Mouse (Mus musculus) limb, embryonic 15.5 days (tissue): ENCODE measurements around the gene Apaf1. TPM values are rescaled to one million over a fixed set of nuclear protein-coding genes. Genes with fewer than 3 reads are reported as not detected.

Experiments used
- ATAC-seq: fragments of 200-750 bp; cut with Nextera tagmentation; 2 replicates; pipeline ENCODE4 v1.8.0; 2017; ENCODE audit warnings: low read depth, moderate TSS enrichment; ENCODE audit not compliant: insufficient number of reproducible peaks, low FRiP score, low TSS enrichment
- H3K27ac ChIP-seq: fragments of 300-500 bp; sonication (generic); 2 replicates; pipeline ENCODE4 v1.5.1; 2015; ENCODE audit warnings: moderate library complexity, mild to moderate bottlenecking, inconsistent platforms
- H3K27me3 ChIP-seq: fragments of 300-500 bp; sonication (generic); 2 replicates; pipeline ENCODE4 v1.6.1; 2015; ENCODE audit warnings: inconsistent platforms
- H3K36me3 ChIP-seq: fragments of 300-500 bp; sonication (generic); 2 replicates; pipeline ENCODE4 v1.6.1; 2015; ENCODE audit warnings: inconsistent platforms
- H3K4me1 ChIP-seq: fragments of 300-500 bp; sonication (generic); 2 replicates; pipeline ENCODE4 v1.6.1; 2015; ENCODE audit warnings: inconsistent platforms
- H3K4me2 ChIP-seq: fragments of 300-500 bp; sonication (generic); 2 replicates; pipeline ENCODE4 v1.6.1; 2015; ENCODE audit warnings: mild to moderate bottlenecking, inconsistent platforms
- H3K4me3 ChIP-seq: fragments of 300-500 bp; sonication (generic); 2 replicates; pipeline ENCODE4 v1.5.1; 2015; ENCODE audit warnings: mild to moderate bottlenecking, inconsistent platforms
- H3K9ac ChIP-seq: fragments of 300-500 bp; sonication (generic); 2 replicates; pipeline ENCODE4 v1.6.1; 2015; ENCODE audit warnings: inconsistent platforms
- H3K9me3 ChIP-seq: fragments of 300-500 bp; sonication (generic); 2 replicates; pipeline ENCODE4 v1.6.1; 2016; ENCODE audit warnings: inconsistent platforms
- WGBS: fragments of 180-500 bp; shearing (Covaris S2); methylation state at CpG from one replicate; pipeline ENCODE4 v1.1.7; 2015; 5-methylcytosine and 5-hydroxymethylcytosine counted together
- polyA plus RNA-seq: library from polyadenylated mRNA; unstranded; fragments of >200 nt; fragmentation: Nextera tagmentation; extraction: Ambion mirVana; gene quantifications from 2 replicates; pipeline ENCODE4 v1.2.1, GENCODE M21; 2015

Apaf1 gene
- polyA plus RNA-seq, 1 experiment from 2014 or later: 24.3 TPM

DNA sequence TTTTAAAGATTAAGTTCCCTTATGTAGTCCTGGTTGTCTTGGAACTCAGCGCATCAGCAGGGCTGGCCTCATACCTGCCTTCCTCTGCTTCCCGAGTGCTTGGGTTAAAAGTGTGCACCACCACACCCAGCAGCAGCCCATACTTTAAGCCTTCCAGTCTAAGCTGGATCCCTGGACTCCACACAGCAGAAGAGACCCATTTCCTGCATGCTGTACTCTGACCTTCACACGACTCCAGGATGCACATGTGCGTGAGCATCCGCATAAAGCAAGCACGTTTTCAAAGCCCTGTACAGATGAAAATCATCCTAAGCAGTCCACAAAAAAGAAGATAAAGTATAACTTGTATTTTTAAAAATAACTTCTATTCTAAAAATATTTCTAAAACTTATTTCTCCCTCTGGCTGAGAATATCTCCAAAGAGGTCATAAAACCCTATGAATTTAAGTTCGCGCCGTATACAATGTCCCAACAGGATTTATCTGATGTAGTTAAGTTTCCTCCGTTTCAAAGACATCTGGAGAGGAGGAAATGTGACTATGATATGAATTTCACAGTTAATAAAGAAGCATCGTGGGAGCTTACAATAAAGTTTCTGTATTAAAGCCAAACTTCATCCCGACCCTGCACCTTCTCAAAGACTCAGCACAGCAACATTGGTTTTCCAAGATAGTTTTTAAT, 76.6 kb downstream of the Apaf1 start:
- Histone ChIP-seq H3K4me1 (peaks cover 2% of the 10 kb centered on the region; the same call in 1 of the 2 replicates), H3K36me3 (peaks cover 23% of the 10 kb centered on the region; the same call in 1 of the 2 replicates), H3K9ac (no peak overlapping the region), H3K4me3 (no peak overlapping the region), H3K27ac (0 out of 2 replicates have a peak overlapping the region, but pooled peaks have one; percentile 4), H3K4me2 (no peak overlapping the region), H3K27me3 (no peaks in the 10 kb centered on the region), H3K9me3 (no peaks in the 10 kb centered on the region)
- no peak for ATAC-seq
- 55% methylated on average over 12 of the region's 12 CpGs for WGBS

DNA sequence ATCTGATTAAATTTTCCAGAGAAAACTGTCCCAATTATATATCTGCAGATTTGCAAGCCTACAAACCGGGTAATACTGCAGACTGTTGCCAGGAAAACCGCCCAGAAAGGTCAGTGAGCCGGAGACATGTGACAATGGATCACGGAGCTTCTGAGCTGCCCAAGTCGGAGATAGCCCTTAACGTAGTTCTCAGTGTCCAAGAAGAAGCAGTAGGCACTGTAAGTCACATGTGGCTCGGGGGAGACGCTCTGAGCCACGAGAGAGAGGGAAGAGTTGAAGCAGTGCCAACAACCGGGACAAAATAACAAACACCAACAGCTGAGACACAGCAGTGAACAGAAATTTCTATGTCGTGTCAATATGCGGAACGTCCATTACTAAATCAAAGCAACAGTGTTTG, 81.1 kb downstream of the Apaf1 start:
- ATAC-seq: no peak
- Histone ChIP-seq H3K9me3 (no peaks in the 10 kb centered on the region), H3K36me3 (peaks cover 31% of the 10 kb centered on the region), H3K27me3 (no peaks in the 10 kb centered on the region), H3K4me3 (no peak overlapping the region), H3K4me1 (peaks cover 2% of the 10 kb centered on the region; the same call in 1 of the 2 replicates), H3K27ac (no peak overlapping the region), H3K9ac (no peak overlapping the region), H3K4me2 (no peak overlapping the region)
- WGBS: 73% methylated on average over 13 of the region's 13 CpGs

DNA sequence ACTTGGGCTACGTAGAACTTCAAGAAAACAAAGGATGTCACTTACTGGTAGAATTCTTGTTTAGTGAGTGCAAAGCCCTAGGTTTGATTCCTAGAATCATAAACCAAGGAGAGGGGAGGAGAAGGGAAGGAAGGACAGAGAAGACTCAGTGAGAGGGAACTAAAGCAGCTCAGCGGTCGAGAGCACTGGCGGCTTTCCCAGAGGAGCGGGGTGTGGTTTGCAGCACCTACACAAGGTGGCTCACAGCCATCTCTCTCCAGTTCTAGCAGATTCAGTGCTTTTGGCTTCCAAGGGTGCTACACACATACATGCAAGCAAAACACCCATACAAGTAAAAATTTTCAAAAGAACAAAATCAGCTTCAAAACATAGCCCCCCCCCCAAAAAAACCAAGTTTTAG, 82.7 kb downstream of the Apaf1 start:
- Histone ChIP-seq H3K27me3 (no peaks in the 10 kb centered on the region), H3K27ac (no peak overlapping the region), H3K9me3 (no peaks in the 10 kb centered on the region), H3K9ac (no peak overlapping the region), H3K4me2 (no peak overlapping the region), H3K36me3 (peaks cover 45% of the 10 kb centered on the region), H3K4me3 (no peak overlapping the region), H3K4me1 (0 out of 2 replicates have a peak, but pooled peaks cover 2% of the 10 kb centered on the region)
- ATAC-seq: no peak
- 67% methylated on average over 5 of the region's 5 CpGs for WGBS

DNA sequence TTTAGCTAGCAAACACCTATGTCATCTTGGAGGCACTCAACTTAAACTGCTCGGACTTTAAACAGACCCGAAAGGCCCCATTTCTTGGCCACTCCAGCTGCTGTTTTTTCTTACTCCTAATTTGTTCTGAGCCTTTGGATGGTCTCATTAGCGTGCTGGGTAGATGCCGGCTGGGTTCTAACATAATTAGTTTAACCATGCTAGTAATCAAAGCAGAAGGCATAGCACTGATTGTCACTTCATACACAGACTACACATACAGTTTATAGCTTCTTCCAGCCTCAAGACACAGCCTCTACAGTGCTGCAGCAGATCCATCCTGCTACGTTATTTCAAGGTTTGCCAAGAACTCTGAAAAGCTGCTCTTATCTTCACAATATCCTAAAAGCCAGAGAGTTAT, 88.7 kb downstream of the Apaf1 start:
- no peaks in the 10 kb centered on the region for H3K27me3 ChIP-seq
- 74% methylated on average over 5 of the region's 5 CpGs for WGBS
- no peak overlapping the region for H3K27ac ChIP-seq
- H3K4me2 ChIP-seq: no peak overlapping the region
- H3K9me3 ChIP-seq: no peaks in the 10 kb centered on the region
- peaks cover 66% of the 10 kb centered on the region for H3K36me3 ChIP-seq
- H3K9ac ChIP-seq: no peak overlapping the region
- no peak overlapping the region for H3K4me3 ChIP-seq
- ATAC-seq: no peak
- no peaks in the 10 kb centered on the region for H3K4me1 ChIP-seq

DNA sequence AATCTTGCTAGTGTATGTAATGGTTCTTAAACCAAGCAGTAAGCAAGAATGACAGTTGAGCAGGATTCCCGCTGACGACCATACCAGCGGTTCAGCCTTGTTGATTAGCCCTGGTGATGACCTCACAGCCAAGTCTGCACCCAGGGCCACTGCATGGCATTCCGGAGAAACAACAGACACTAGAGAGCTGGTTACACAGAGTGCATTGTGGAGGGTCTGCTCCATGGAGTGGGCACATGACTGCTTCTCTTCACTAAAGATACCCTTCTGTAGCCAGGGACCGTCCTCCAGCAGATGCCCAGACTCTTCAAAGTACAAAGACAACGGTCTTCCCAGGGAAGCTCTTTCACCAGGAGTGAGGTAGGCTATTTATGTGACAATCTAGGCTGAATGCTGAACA, 90.3 kb downstream of the Apaf1 start:
- Histone ChIP-seq H3K4me1 (no peaks in the 10 kb centered on the region), H3K27me3 (no peaks in the 10 kb centered on the region), H3K9ac (no peak overlapping the region), H3K4me3 (no peak overlapping the region), H3K4me2 (no peak overlapping the region), H3K9me3 (no peaks in the 10 kb centered on the region), H3K27ac (no peak overlapping the region), H3K36me3 (peaks cover 55% of the 10 kb centered on the region)
- 93% methylated on average over 6 of the region's 6 CpGs for WGBS
- ATAC-seq: no peak

DNA sequence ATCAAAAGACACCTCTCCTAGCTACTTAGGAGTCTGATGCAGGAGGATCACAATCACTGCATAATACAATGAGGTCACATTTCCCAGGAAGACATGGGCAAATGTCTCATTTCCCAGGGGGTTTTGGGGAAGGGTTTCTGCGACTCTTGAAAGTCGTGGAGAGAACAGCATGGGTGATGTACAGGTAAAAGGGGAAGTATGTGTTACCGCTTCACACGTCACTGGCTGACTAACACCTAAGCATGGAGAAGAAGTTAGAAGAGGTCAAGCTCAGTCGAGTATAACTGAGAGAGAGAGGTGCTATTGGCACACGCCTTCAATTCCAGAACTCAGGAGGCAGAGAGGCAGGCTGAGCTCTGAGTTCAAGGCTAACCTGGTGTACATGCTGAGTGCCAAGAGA, 92.2 kb downstream of the Apaf1 start:
- H3K4me2 ChIP-seq: no peak overlapping the region
- no peaks in the 10 kb centered on the region for H3K27me3 ChIP-seq
- no peaks in the 10 kb centered on the region for H3K4me1 ChIP-seq
- no peak overlapping the region for H3K4me3 ChIP-seq
- ATAC-seq: no peak
- no peak overlapping the region for H3K27ac ChIP-seq
- peaks cover 38% of the 10 kb centered on the region for H3K36me3 ChIP-seq
- no peaks in the 10 kb centered on the region for H3K9me3 ChIP-seq
- no peak overlapping the region for H3K9ac ChIP-seq
- 90% methylated on average over 6 of the region's 6 CpGs for WGBS

DNA sequence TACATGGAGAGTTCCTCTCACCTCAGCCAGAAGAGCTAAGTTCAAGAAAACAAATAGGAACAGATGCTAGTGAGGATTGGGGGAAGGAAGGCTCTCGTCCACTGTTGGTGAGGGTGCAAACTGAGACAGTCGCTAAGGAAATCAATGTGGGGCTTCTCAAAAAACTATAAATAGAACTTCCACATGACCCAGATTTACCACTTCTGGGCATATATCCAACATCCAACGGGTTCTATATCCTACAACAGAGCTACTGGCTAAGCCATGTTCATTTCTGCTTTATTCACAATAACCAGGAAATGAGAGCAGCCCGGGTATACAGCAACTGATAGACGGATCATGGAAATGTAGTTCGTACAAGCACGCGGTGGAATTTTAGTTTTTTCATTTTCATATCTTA, 99.5 kb downstream of the Apaf1 start:
- ATAC-seq: no peak
- Histone ChIP-seq H3K27me3 (no peaks in the 10 kb centered on the region), H3K9me3 (no peaks in the 10 kb centered on the region), H3K4me2 (no peak overlapping the region), H3K4me3 (no peak overlapping the region), H3K27ac (no peak overlapping the region), H3K9ac (no peak overlapping the region), H3K36me3 (0 out of 2 replicates have a peak, but pooled peaks cover 4% of the 10 kb centered on the region), H3K4me1 (no peaks in the 10 kb centered on the region)
- 59% methylated on average over 8 of the region's 8 CpGs for WGBS

DNA sequence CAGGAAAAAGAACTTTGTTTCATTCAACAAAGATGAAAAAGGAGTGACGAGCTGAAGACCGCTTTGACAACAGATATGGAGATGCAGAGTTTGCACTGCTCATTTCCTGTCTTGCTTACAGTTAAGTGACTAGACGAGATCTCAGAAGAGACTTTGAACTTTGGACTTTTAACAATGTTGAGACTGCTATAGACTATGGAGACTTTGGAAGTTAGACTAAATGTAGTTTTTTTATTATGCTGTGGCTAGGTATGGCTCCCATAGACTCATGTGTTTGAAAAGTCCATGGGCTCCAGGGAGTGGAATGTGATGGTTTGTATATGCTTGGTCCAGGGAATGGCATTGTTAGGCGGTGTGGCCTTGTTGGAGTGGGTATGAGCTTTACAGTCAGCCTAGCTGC, 100.8 kb downstream of the Apaf1 start:
- no peak overlapping the region for H3K4me3 ChIP-seq
- ATAC-seq: no peak
- H3K9ac ChIP-seq: no peak overlapping the region
- no peaks in the 10 kb centered on the region for H3K27me3 ChIP-seq
- whole genome bisulfite sequencing: 93% methylated on average over 4 of the region's 4 CpGs
- no peak overlapping the region for H3K4me2 ChIP-seq
- H3K36me3 ChIP-seq: 0 out of 2 replicates have a peak, but pooled peaks cover 4% of the 10 kb centered on the region
- H3K27ac ChIP-seq: no peak overlapping the region
- H3K9me3 ChIP-seq: no peaks in the 10 kb centered on the region
- H3K4me1 ChIP-seq: no peaks in the 10 kb centered on the region

DNA sequence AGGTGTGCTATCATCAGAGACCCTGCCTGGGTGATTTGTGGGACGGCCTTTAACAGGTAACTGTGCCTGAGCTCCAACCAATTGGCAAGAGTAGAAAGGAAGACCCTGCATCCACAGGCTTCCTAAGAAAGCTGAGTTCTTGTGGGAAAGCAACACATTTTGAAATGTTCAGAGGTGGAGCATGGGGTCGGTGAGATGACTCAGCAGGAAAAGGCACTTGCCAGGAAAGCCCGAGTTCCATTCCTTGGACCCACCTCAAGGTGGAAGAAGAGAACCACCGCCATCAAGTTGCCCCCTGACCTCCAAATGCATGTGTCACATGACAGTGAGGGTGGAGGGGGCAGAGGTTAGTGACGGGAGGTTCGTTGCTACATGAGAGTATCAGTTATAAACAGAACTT, 108.1 kb downstream of the Apaf1 start:
- Histone ChIP-seq H3K4me1 (peaks cover 7% of the 10 kb centered on the region), H3K9me3 (no peaks in the 10 kb centered on the region), H3K27me3 (peaks cover 9% of the 10 kb centered on the region), H3K9ac (no peak overlapping the region), H3K36me3 (no peaks in the 10 kb centered on the region), H3K4me3 (no peak overlapping the region), H3K27ac (no peak overlapping the region), H3K4me2 (no peak overlapping the region)
- 78% methylated on average over 6 of the region's 6 CpGs for WGBS
- no peak for ATAC-seq

DNA sequence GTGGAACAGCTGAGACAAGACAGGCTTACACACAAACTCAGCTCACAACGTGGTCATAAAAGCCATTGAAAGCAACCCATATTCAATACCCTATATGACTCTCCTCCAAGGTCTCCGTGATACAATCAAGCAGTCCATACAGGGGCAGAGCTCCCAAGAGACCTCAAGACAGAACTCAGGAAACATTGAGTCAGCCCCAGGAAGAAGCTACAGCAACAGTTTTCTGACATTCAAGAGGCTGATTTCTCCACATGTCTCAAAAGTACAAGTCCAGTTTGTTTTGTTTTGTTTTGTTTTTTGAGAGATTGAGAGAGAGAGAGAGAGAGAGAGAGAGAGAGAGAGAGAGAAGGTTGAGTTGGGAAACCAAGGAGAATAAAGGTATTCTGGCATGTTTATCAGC, 108.5 kb downstream of the Apaf1 start:
- ATAC-seq: no peak
- Histone ChIP-seq H3K4me1 (peaks cover 10% of the 10 kb centered on the region), H3K4me3 (no peak overlapping the region), H3K9me3 (no peaks in the 10 kb centered on the region), H3K4me2 (no peak overlapping the region), H3K27ac (no peak overlapping the region), H3K36me3 (no peaks in the 10 kb centered on the region), H3K27me3 (peaks cover 13% of the 10 kb centered on the region), H3K9ac (no peak overlapping the region)
- 62% methylated on average over 2 of the region's 2 CpGs for WGBS

DNA sequence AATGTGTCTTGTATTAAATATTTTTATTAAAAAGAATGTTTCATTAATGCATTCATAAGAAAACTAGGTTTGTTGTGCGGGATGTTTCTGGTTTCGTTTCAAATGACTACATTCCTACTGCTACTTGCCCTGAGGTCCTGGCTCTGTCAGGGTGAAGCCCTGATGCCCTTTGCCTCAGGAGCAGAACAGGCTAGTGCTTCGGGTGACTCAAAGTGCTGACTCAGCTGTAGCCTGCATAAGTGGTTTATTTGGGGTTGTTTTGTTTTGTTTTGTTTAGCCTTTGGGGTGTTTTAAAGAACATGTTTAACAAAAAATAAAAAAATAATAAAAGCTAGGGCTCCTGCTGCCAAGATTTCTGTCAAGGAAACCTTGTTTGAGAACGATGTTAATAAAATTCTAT, 112.0 kb downstream of the Apaf1 start:
- H3K9ac ChIP-seq: no peak overlapping the region
- 26% methylated on average over 4 of the region's 4 CpGs for WGBS
- no peak for ATAC-seq
- no peak overlapping the region for H3K4me3 ChIP-seq
- no peaks in the 10 kb centered on the region for H3K36me3 ChIP-seq
- peaks cover 44% of the 10 kb centered on the region for H3K27me3 ChIP-seq
- H3K4me1 ChIP-seq: peaks cover 18% of the 10 kb centered on the region
- H3K4me2 ChIP-seq: no peak overlapping the region
- H3K9me3 ChIP-seq: no peaks in the 10 kb centered on the region
- no peak overlapping the region for H3K27ac ChIP-seq

DNA sequence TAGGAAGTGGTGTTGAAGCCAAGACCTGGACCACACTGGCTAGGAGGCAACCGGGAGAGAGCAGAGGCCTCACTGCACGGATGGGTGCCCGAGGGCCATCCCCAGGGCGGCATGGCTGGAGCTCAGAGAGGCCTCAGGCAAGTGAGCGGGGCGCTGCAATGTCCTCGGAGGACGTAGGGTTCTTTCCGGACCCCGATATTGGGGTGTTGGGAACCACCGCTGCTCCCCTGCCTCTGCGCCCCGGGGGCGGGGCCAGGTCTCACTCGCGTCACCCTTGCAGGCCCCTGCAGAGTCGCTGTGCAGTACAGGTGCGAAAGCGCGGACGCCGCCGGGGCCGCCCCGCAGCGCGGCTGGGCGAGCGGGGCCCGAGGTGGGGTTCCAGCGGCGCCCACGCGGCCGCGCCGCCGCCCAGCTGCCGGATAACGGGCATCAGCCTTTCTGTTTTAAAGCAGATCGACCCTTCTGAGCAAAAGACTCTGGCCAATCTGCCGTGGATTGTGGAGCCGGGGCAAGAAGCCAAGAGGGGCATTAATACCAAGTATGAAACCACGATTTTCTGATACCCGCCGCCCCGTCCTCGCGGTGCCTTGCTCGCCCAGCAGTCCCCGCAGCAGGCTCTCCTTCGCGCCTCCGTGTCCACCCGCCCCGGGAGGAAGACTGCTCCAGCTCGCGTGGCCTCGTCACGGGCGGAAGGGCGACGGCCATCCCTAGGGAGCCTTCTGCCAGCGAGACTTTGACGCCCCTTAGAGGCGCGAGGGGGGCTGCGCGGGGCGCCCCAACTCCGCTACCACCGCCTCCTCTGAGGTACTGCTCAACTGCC, 113.0 kb downstream of the Apaf1 start:
- peak overlapping the region; percentile 47 for H3K4me3 ChIP-seq
- WGBS: 3% methylated on average over 72 of the region's 72 CpGs
- H3K27ac ChIP-seq: no peak overlapping the region
- peak overlapping the region; percentile 94 for H3K4me2 ChIP-seq
- H3K36me3 ChIP-seq: no peaks in the 10 kb centered on the region
- H3K9ac ChIP-seq: 0 out of 2 replicates have a peak overlapping the region, but pooled peaks have one; percentile 26
- no peaks in the 10 kb centered on the region for H3K9me3 ChIP-seq
- peaks cover 44% of the 10 kb centered on the region for H3K27me3 ChIP-seq
- H3K4me1 ChIP-seq: peaks cover 18% of the 10 kb centered on the region
- no peak; the same call in 1 of the 2 replicates for ATAC-seq
